In the genomic region with DNA sequence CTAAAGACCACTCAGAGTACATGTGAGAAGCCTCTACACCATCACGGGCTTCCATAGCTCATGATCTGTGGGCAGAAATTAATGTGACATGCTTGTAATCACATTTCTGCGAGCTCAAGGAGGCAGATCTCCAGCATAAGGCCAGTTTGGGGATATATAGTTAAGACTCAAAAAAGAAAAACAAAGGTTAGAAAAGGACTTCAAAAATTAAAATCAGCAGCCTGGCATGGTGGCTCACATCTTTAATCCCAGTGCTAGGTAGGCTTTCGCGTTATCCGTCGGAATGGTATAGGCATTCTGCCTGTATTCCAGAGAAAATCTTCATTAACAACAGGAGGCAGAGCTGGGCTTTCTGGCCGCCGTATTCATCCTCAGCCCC, we compare ENCODE assay signal across 8 mouse cellular contexts. TPM values are rescaled to one million over a fixed set of nuclear protein-coding genes. Genes with fewer than 3 reads are reported as not detected.
DNase-seq lines count a peak whose midpoint lies in the region; ATAC-seq and TF ChIP-seq lines count a peak whose summit lies in the region.

No protein-coding gene starts in this region.

- H3K36me3 ChIP-seq in ES-E14 (ENCODE audit: control insufficient read depth, insufficient read depth, low read length, poor library complexity, severe bottlenecking): peaks cover 5% of the 10 kb centered on the region
- peaks cover 23% of the 10 kb centered on the region; the same call in 1 of the 2 replicates for H3K36me3 ChIP-seq in heart, embryonic 15.5 days
- no peaks in the 10 kb centered on the region; the same call in 1 of the 2 replicates for H3K36me3 ChIP-seq in liver, embryonic 14.5 days (replicated peaks; ENCODE audit: control insufficient read depth, insufficient read depth, low read depth)

- DNase-seq in heart, adult 8-10 months (ENCODE audit: low spot score): peak; percentile 5
- DNase-seq in heart, postnatal 25 days (ENCODE audit: low spot score): no peak
- DNase-seq in ES-E14 (ENCODE audit: low read depth, low spot score): no peak
- no peak for DNase-seq in liver, embryonic 14.5 days (ENCODE audit: low read depth in 3 of 3, low spot score in 3 of 3)
- no peak for DNase-seq in retina, postnatal 1 day
- DNase-seq in gastrocnemius, postnatal 10 days: no peak
- no peak for DNase-seq in thymus, postnatal 14 days

- H3K4me3 ChIP-seq in ES-E14 (ENCODE audit: insufficient read depth in 1 of 2, low read depth in 1 of 2, low read length in 2 of 2, poor library complexity in 1 of 2, severe bottlenecking in 1 of 2): peak overlapping the region; percentile 81 to 97
- peak overlapping the region; percentile 83 for H3K4me3 ChIP-seq in heart, embryonic 15.5 days
- H3K4me3 ChIP-seq in liver, embryonic 14.5 days (ENCODE audit: insufficient read depth in 1 of 2, low read depth in 2 of 2, low read length in 2 of 2): peak overlapping the region; percentile 66 to 73

- H3K4me2 ChIP-seq in heart, embryonic 15.5 days: peak overlapping the region; percentile 70
- H3K4me2 ChIP-seq in liver, embryonic 14.5 days (ENCODE audit: low read depth): peak overlapping the region; percentile 89

- TF ChIP-seq CTCF in liver, embryonic 14.5 days (IDR thresholded peaks at IDR 0.05; ENCODE audit: low read depth): no peak

- TF ChIP-seq EP300 in liver, embryonic 14.5 days (IDR thresholded peaks at IDR 0.05; ENCODE audit: low read depth): no peak

- peak overlapping the region; percentile 98 for H3K9ac ChIP-seq in ES-E14 (ENCODE audit: insufficient read depth, low read depth, low read length, poor library complexity, severe bottlenecking)
- peak overlapping the region; percentile 94 for H3K9ac ChIP-seq in heart, embryonic 15.5 days
- peak overlapping the region; percentile 74 for H3K9ac ChIP-seq in liver, embryonic 14.5 days (replicated peaks)

- intact Hi-C loops in heart, postnatal 25 days (cut with DNase I): no loop called here

- H3K4me1 ChIP-seq in ES-E14 (ENCODE audit: control insufficient read depth in 2 of 2, insufficient read depth in 2 of 2, low read length in 2 of 2, poor library complexity in 1 of 2): 0 out of 4 replicates have a peak, but pooled peaks cover 0 to 2% of the 10 kb centered on the region in 2 experiments
- H3K4me1 ChIP-seq in heart, embryonic 15.5 days (replicated peaks): peaks cover 18% of the 10 kb centered on the region
- H3K4me1 ChIP-seq in liver, embryonic 14.5 days (replicated peaks; ENCODE audit: control insufficient read depth in 2 of 2, insufficient read depth in 2 of 2, low read length in 1 of 2): peaks cover 11 to 12% of the 10 kb centered on the region in 2 experiments

- no peaks in the 10 kb centered on the region for H3K27me3 ChIP-seq in heart, embryonic 15.5 days
- no peaks in the 10 kb centered on the region for H3K27me3 ChIP-seq in liver, embryonic 14.5 days (ENCODE audit: control insufficient read depth, insufficient read depth, low read length)

- 6% methylated on average over 8 of the region's 8 CpGs for WGBS in heart, embryonic 15.5 days
- WGBS in liver, embryonic 14.5 days (ENCODE audit: insufficient replicate concordance): 6% methylated on average over 8 of the region's 8 CpGs

- ATAC-seq in heart, embryonic 15.5 days (replicated peaks; ENCODE audit: insufficient number of reproducible peaks, insufficient read depth, low FRiP score, low read depth): no peak
- ATAC-seq in liver, embryonic 14.5 days (ENCODE audit: insufficient read depth): peak; percentile 4; the same call in 1 of the 2 replicates

- no peaks in the 10 kb centered on the region for H3K9me3 ChIP-seq in ES-E14 (ENCODE audit: control insufficient read depth, insufficient read depth, low read depth, low read length)
- H3K9me3 ChIP-seq in heart, embryonic 15.5 days (replicated peaks): no peaks in the 10 kb centered on the region
- H3K9me3 ChIP-seq in liver, embryonic 14.5 days (ENCODE audit: control insufficient read depth, low read length): no peaks in the 10 kb centered on the region

- peak overlapping the region; percentile 69; the same call in 1 of the 2 replicates for H3K27ac ChIP-seq in ES-E14 (ENCODE audit: insufficient read depth, low read depth, low read length, poor library complexity, severe bottlenecking)
- peak overlapping the region; percentile 94 for H3K27ac ChIP-seq in heart, embryonic 15.5 days
- peak overlapping the region; percentile 81 for H3K27ac ChIP-seq in liver, embryonic 14.5 days

- in situ Hi-C loops in ES-E14 (cut with MboI; ENCODE audit: low sequenced_read_pairs in 2 of 2, unreplicated experiment in 2 of 2): no loop called here

TF ChIP-seq in ES-E14, 5 proteins besides CTCF, POLR2A, EP300 and RAD21:
- TF ChIP-seq CHD2 (IDR thresholded peaks at IDR 0.05; ENCODE audit: low read depth, low read length) (no peak), MAFK (IDR thresholded peaks at IDR 0.05; ENCODE audit: insufficient read depth, low read depth, low read length) (no peak), HCFC1 (IDR thresholded peaks at IDR 0.05; ENCODE audit: borderline replicate concordance, insufficient read depth, low read length) (no peak), ZC3H11A (IDR thresholded peaks at IDR 0.05; ENCODE audit: borderline replicate concordance, low read depth, low read length) (no peak), ZNF384 (IDR thresholded peaks at IDR 0.05; ENCODE audit: low read depth, low read length) (no peak)

RNA-seq across cellular contexts. Expression of a gene that starts 0.4 kb away (rescaled TPM):
- total RNA-seq in heart, adult 8-10 months (2022): 10 to 100 TPM; 25.2 to 33.7 (median 30.0) TPM
- total RNA-seq in heart, postnatal 25 days (2021): 10 to 100 TPM; 25.8 to 29.3 TPM
- 83.3 and 134 TPM in 2 replicates for total RNA-seq in ES-E14 (2012; rRNA removed)
- polyA plus RNA-seq in heart, embryonic 15.5 days (2015; fragmentation: Nextera tagmentation; extraction: Ambion mirVana): 16.8 and 19.9 TPM in 2 replicates
- 3.3 and 5.8 TPM in 2 replicates for polyA plus RNA-seq in liver, embryonic 14.5 days (2012; rRNA removed)
- polyA plus RNA-seq in liver, embryonic 14.5 days (2014; fragmentation: Nextera tagmentation; extraction: Ambion mirVana): 10.4 and 11.9 TPM in 2 replicates
- 10 to 100 TPM; 23.4 to 28.1 TPM for total RNA-seq in gastrocnemius, postnatal 10 days (2021)

RNA-seq across cellular contexts. Expression of a gene that starts 39.3 kb away (rescaled TPM):
- 10 to 100 TPM; 32.3 to 37.4 (median 35.5) TPM for total RNA-seq in heart, adult 8-10 months (2022)
- total RNA-seq in heart, postnatal 25 days (2021): 10 to 100 TPM; 30.2 to 34.7 TPM
- 55.4 and 65.6 TPM in 2 replicates for total RNA-seq in ES-E14 (2012; rRNA removed)
- 40.2 and 49.7 TPM in 2 replicates for polyA plus RNA-seq in heart, embryonic 15.5 days (2015; fragmentation: Nextera tagmentation; extraction: Ambion mirVana)
- polyA plus RNA-seq in liver, embryonic 14.5 days (2012; rRNA removed): 17.0 and 17.6 TPM in 2 replicates
- polyA plus RNA-seq in liver, embryonic 14.5 days (2014; fragmentation: Nextera tagmentation; extraction: Ambion mirVana): 26.3 and 31.4 TPM in 2 replicates
- 10 to 100 TPM; 22.6 to 26.7 TPM for total RNA-seq in gastrocnemius, postnatal 10 days (2021)

RNA-seq across cellular contexts. Expression of a gene that starts 53.9 kb away (rescaled TPM):
- 10 to 100 TPM; 51.0 to 56.3 (median 55.1) TPM for total RNA-seq in heart, adult 8-10 months (2022)
- total RNA-seq in heart, postnatal 25 days (2021): 10 to 100 TPM; 46.2 to 47.0 TPM
- 20.8 and 24.3 TPM in 2 replicates for total RNA-seq in ES-E14 (2012; rRNA removed)
- 13.4 and 18.6 TPM in 2 replicates for polyA plus RNA-seq in heart, embryonic 15.5 days (2015; fragmentation: Nextera tagmentation; extraction: Ambion mirVana)
- 3.4 and 4.4 TPM in 2 replicates for polyA plus RNA-seq in liver, embryonic 14.5 days (2012; rRNA removed)
- polyA plus RNA-seq in liver, embryonic 14.5 days (2014; fragmentation: Nextera tagmentation; extraction: Ambion mirVana): 5.7 and 7.4 TPM in 2 replicates
- 10 to 100 TPM; 38.7 to 39.5 TPM for total RNA-seq in gastrocnemius, postnatal 10 days (2021)

RNA-seq across cellular contexts. Expression of a gene that starts 55.6 kb away (rescaled TPM):
- total RNA-seq in heart, adult 8-10 months (2022): 100 to 1,000 TPM; 115 to 141 (median 124) TPM
- 10 to 100 TPM; 95.2 to 96.5 TPM for total RNA-seq in heart, postnatal 25 days (2021)
- total RNA-seq in ES-E14 (2012; rRNA removed): 11.7 and 16.9 TPM in 2 replicates
- 17.6 and 23.9 TPM in 2 replicates for polyA plus RNA-seq in heart, embryonic 15.5 days (2015; fragmentation: Nextera tagmentation; extraction: Ambion mirVana)
- polyA plus RNA-seq in liver, embryonic 14.5 days (2012; rRNA removed): 13.6 and 16.0 TPM in 2 replicates
- 31.7 and 36.7 TPM in 2 replicates for polyA plus RNA-seq in liver, embryonic 14.5 days (2014; fragmentation: Nextera tagmentation; extraction: Ambion mirVana)
- total RNA-seq in gastrocnemius, postnatal 10 days (2021): 10 to 100 TPM; 25.9 to 26.6 TPM

RNA-seq across cellular contexts. Expression of a gene that starts 55.7 kb away (rescaled TPM):
- total RNA-seq in heart, adult 8-10 months (2022): 1 to 10 TPM; 1.1 to 3.5 (median 2.5) TPM
- total RNA-seq in heart, postnatal 25 days (2021): 1 to 10 TPM; 1.8 to 2.3 TPM
- total RNA-seq in ES-E14 (2012; rRNA removed): 77.7 and 96.1 TPM in 2 replicates
- polyA plus RNA-seq in heart, embryonic 15.5 days (2015; fragmentation: Nextera tagmentation; extraction: Ambion mirVana): 13.0 and 17.3 TPM in 2 replicates
- 16.7 and 16.9 TPM in 2 replicates for polyA plus RNA-seq in liver, embryonic 14.5 days (2012; rRNA removed)
- polyA plus RNA-seq in liver, embryonic 14.5 days (2014; fragmentation: Nextera tagmentation; extraction: Ambion mirVana): 18.8 and 19.5 TPM in 2 replicates
- 1 to 10 TPM; 6.0 to 6.1 TPM for total RNA-seq in gastrocnemius, postnatal 10 days (2021)
